10 mouse cellular contexts compared by ENCODE assay signal in the genomic region with DNA sequence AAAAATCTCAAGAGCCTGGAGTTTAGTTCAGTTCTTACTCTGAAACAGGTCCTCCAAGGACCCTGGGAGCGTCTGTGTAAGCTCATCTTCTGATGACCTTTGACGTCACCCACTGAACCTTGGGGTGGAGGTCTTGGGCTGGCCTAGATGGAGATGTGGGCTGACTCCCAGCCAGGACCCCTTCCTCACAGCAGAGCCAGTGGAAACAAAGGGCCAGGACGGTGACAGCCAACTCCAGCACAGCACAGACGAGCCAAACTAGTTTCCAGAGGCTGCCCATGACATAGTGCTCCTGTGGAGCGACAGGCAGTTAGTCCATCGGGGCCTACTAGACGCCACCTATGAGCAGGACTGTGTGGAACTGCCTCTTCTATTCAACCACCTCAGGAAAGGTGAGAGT. TPM values are rescaled to one million over a fixed set of nuclear protein-coding genes. Genes with fewer than 3 reads are reported as not detected.
DNase-seq lines count a peak whose midpoint lies in the region; ATAC-seq lines count a peak whose summit lies in the region.
"Had no signal": no experiment of that assay in that cellular context is flagged by ENCODE, and none has a peak within 500 bp of the region (broad histone marks: within the 10 kb centered on the region; RNA-seq: fewer than 3 reads in every experiment).

No protein-coding gene starts in this region.

- H3K9ac ChIP-seq in neural tube, embryonic 13.5 days = no peak overlapping the region
- H3K9ac ChIP-seq in neural tube, embryonic 15.5 days (replicated peaks) = no peak overlapping the region
- H3K9ac ChIP-seq: neural tube, embryonic 12.5 days had no signal

- WGBS in neural tube, embryonic 13.5 days = 83% methylated on average over 7 of the region's 7 CpGs
- WGBS in neural tube, embryonic 15.5 days = 75% methylated on average over 7 of the region's 7 CpGs

- H3K27ac ChIP-seq in neural tube, embryonic 13.5 days (replicated peaks) = no peak overlapping the region
- no peak overlapping the region for H3K27ac ChIP-seq in neural tube, embryonic 15.5 days (replicated peaks)
- H3K27ac ChIP-seq: neural tube, embryonic 12.5 days had no signal

- H3K4me2 ChIP-seq in neural tube, embryonic 13.5 days = no peak overlapping the region
- H3K4me2 ChIP-seq in neural tube, embryonic 15.5 days = no peak overlapping the region
- H3K4me2 ChIP-seq: neural tube, embryonic 12.5 days had no signal

- no peak for ATAC-seq in frontal cortex, adult (ENCODE audit: low TSS enrichment)
- peak; percentile 38; the same call in 1 of the 2 replicates for ATAC-seq in neural tube, embryonic 13.5 days (ENCODE audit: low read depth)
- ATAC-seq in neural tube, embryonic 15.5 days (ENCODE audit: low FRiP score) = no peak
- ATAC-seq in megakaryocyte progenitor cell, adult 5-6 weeks (replicated peaks; ENCODE audit: poor library complexity) = no peak

- H3K27me3 ChIP-seq in neural tube, embryonic 13.5 days = no peaks in the 10 kb centered on the region
- H3K27me3 ChIP-seq in neural tube, embryonic 15.5 days (replicated peaks) = no peaks in the 10 kb centered on the region
- H3K27me3 ChIP-seq: neural tube, embryonic 12.5 days had no signal

- H3K36me3 ChIP-seq in neural tube, embryonic 13.5 days = peaks cover 47% of the 10 kb centered on the region
- H3K36me3 ChIP-seq in neural tube, embryonic 15.5 days = peaks cover 49% of the 10 kb centered on the region

- DNase-seq in frontal cortex, postnatal 10 days (ENCODE audit: low spot score in 2 of 2) = peak; percentile 6 to 9
- peak; percentile 7 to 15 for DNase-seq in layer of hippocampus, postnatal 10 days (ENCODE audit: low spot score in 2 of 2)
- DNase-seq in layer of hippocampus, adult 11-12 months (ENCODE audit: low spot score) = no peak
- peak; percentile 3 for DNase-seq in right cerebral cortex, postnatal 25 days
- DNase-seq: lung, postnatal 14 days had no signal

- no peaks in the 10 kb centered on the region for H3K9me3 ChIP-seq in neural tube, embryonic 13.5 days
- no peaks in the 10 kb centered on the region for H3K9me3 ChIP-seq in neural tube, embryonic 15.5 days (replicated peaks)
- H3K9me3 ChIP-seq: neural tube, embryonic 12.5 days had no signal

- no peaks in the 10 kb centered on the region for H3K4me1 ChIP-seq in neural tube, embryonic 13.5 days (replicated peaks)
- no peaks in the 10 kb centered on the region for H3K4me1 ChIP-seq in neural tube, embryonic 15.5 days
- H3K4me1 ChIP-seq: neural tube, embryonic 12.5 days had no signal

- H3K4me3 ChIP-seq in neural tube, embryonic 13.5 days = no peak overlapping the region
- no peak overlapping the region for H3K4me3 ChIP-seq in neural tube, embryonic 15.5 days (replicated peaks)
- H3K4me3 ChIP-seq: neural tube, embryonic 12.5 days had no signal

RNA-seq across cellular contexts. Expression of gene Acap3, which starts 16.7 kb away (rescaled TPM):
- 100 to 1,000 TPM; 145 to 162 TPM for total RNA-seq in layer of hippocampus, postnatal 10 days (2021)
- polyA plus RNA-seq in neural tube, embryonic 13.5 days (2015; fragmentation: Nextera tagmentation; extraction: Ambion mirVana) = 68.4 and 72.3 TPM in 2 replicates
- polyA plus RNA-seq in neural tube, embryonic 15.5 days (2015; fragmentation: Nextera tagmentation; extraction: Ambion mirVana) = 57.7 and 70.3 TPM in 2 replicates
- 7.9 and 8.3 TPM in 2 replicates for total RNA-seq in megakaryocyte progenitor cell, adult 5-6 weeks (2015)
- 6.2 and 6.7 TPM in 2 replicates for total RNA-seq in megakaryocyte progenitor cell, adult 5-6 weeks (2017)

RNA-seq across cellular contexts. Expression of gene Pusl1, which starts 16.7 kb away (rescaled TPM):
- total RNA-seq in layer of hippocampus, postnatal 10 days (2021) = 10 to 100 TPM; 68.1 to 77.0 TPM
- 51.5 and 55.4 TPM in 2 replicates for polyA plus RNA-seq in neural tube, embryonic 13.5 days (2015; fragmentation: Nextera tagmentation; extraction: Ambion mirVana)
- polyA plus RNA-seq in neural tube, embryonic 15.5 days (2015; fragmentation: Nextera tagmentation; extraction: Ambion mirVana) = 58.5 and 62.7 TPM in 2 replicates
- total RNA-seq in megakaryocyte progenitor cell, adult 5-6 weeks (2015) = 18.7 and 22.5 TPM in 2 replicates
- 19.3 and 33.7 TPM in 2 replicates for total RNA-seq in megakaryocyte progenitor cell, adult 5-6 weeks (2017)

RNA-seq across cellular contexts. Expression of gene Ube2j2, which starts 35.4 kb away (rescaled TPM):
- 10 to 100 TPM; 93.3 to 97.5 TPM for total RNA-seq in layer of hippocampus, postnatal 10 days (2021)
- 121 and 126 TPM in 2 replicates for polyA plus RNA-seq in neural tube, embryonic 13.5 days (2015; fragmentation: Nextera tagmentation; extraction: Ambion mirVana)
- 100 and 104 TPM in 2 replicates for polyA plus RNA-seq in neural tube, embryonic 15.5 days (2015; fragmentation: Nextera tagmentation; extraction: Ambion mirVana)
- total RNA-seq in megakaryocyte progenitor cell, adult 5-6 weeks (2015) = 60.5 and 84.8 TPM in 2 replicates
- total RNA-seq in megakaryocyte progenitor cell, adult 5-6 weeks (2017) = 97.5 and 98.7 TPM in 2 replicates

RNA-seq across cellular contexts. Expression of gene Ints11, which starts 38.9 kb away (rescaled TPM):
- 10 to 100 TPM; 35.9 to 41.0 TPM for total RNA-seq in layer of hippocampus, postnatal 10 days (2021)
- polyA plus RNA-seq in neural tube, embryonic 13.5 days (2015; fragmentation: Nextera tagmentation; extraction: Ambion mirVana) = 63.7 and 69.8 TPM in 2 replicates
- 66.9 and 73.4 TPM in 2 replicates for polyA plus RNA-seq in neural tube, embryonic 15.5 days (2015; fragmentation: Nextera tagmentation; extraction: Ambion mirVana)
- total RNA-seq in megakaryocyte progenitor cell, adult 5-6 weeks (2015) = 26.8 and 47.5 TPM in 2 replicates
- 28.5 and 35.9 TPM in 2 replicates for total RNA-seq in megakaryocyte progenitor cell, adult 5-6 weeks (2017)

RNA-seq across cellular contexts. Expression of gene Cptp, which starts 39.0 kb away (rescaled TPM):
- total RNA-seq in layer of hippocampus, postnatal 10 days (2021) = 10 to 100 TPM; 28.1 to 32.2 TPM
- 21.1 and 25.2 TPM in 2 replicates for polyA plus RNA-seq in neural tube, embryonic 13.5 days (2015; fragmentation: Nextera tagmentation; extraction: Ambion mirVana)
- 28.0 and 29.0 TPM in 2 replicates for polyA plus RNA-seq in neural tube, embryonic 15.5 days (2015; fragmentation: Nextera tagmentation; extraction: Ambion mirVana)
- total RNA-seq in megakaryocyte progenitor cell, adult 5-6 weeks (2015) = 7.6 and 7.8 TPM in 2 replicates
- total RNA-seq in megakaryocyte progenitor cell, adult 5-6 weeks (2017) = 8.8 and 9.2 TPM in 2 replicates

Comparison
In these comparisons a context has a peak if more than half of its experiments do, and no peak if none do; other contexts are left out.
1. RNA of gene Acap3, which starts 16.7 kb away (total RNA-seq): 145 to 162 TPM in layer of hippocampus, postnatal 10 days; 6.2 to 8.3 TPM in megakaryocyte progenitor cell, adult 5-6 weeks; every median in the first group is over 10 times any median in the second.